Mouse (Mus musculus) brain, embryonic 14.5 days (tissue): Measurements from ENCODE around the gene Stk4.

Source experiments
- CTCF ChIP-seq: fragments of 200-500 bp; IDR thresholded peaks from 2 replicates; pipeline ENCODE4 v1.5.1; 2012; ENCODE audit warnings: inconsistent platforms, mild to moderate bottlenecking, moderate library complexity, borderline replicate concordance; ENCODE audit not compliant: insufficient read depth, insufficient read length; ENCODE audit errors: extremely low read depth
- POLR2A ChIP-seq: fragments of 200-500 bp; IDR thresholded peaks from 2 replicates; pipeline ENCODE4 v1.6.1; 2012; ENCODE audit warnings: mild to moderate bottlenecking, inconsistent platforms, borderline replicate concordance; ENCODE audit not compliant: poor library complexity, insufficient read depth, insufficient read length, severe bottlenecking; ENCODE audit errors: extremely low read depth

- TF ChIP-seq POLR2A, result no peak
- TF ChIP-seq CTCF, result no peak
Measured at GRCm38 (mm10) chr2:164075088-164075487, 5.0 kb downstream of the Stk4 start.
